31 mouse cellular contexts compared by ENCODE assay signal in genomic region chr10:77787876-77788275, GRCm38 (mm10). TPM values are rescaled to one million over a fixed set of nuclear protein-coding genes. Genes with fewer than 3 reads are reported as not detected.
A peak's percentile ranks its signal among the peaks of the same experiment; 100 is the strongest.
DNase-seq lines count a peak whose midpoint lies in the region; TF ChIP-seq lines count a peak whose summit lies in the region.
"Not testable (repeated sequence)": the region's sequence is repeated elsewhere in the genome, so short reads cannot be mapped to it uniquely, and the experiment has no call there.
"Had no signal": no experiment of that assay in that cellular context is flagged by ENCODE, and none has a peak within 500 bp of the region (broad histone marks: within the 10 kb centered on the region; RNA-seq: fewer than 3 reads in every experiment).

Gene Gm7137 (minus strand): TSS chr10:77788200.

- not testable (repeated sequence) for TF ChIP-seq CTCF in brain, embryonic 14.5 days (IDR thresholded peaks at IDR 0.05; ENCODE audit: borderline replicate concordance, extremely low read depth, insufficient read depth, insufficient read length); heart, adult 2 months (IDR thresholded peaks at IDR 0.05)

- intact Hi-C loops in heart, adult 2 months (cut with DNase I); heart, postnatal 14 days (cut with DNase I): not testable (repeated sequence)

- H3K4me1 ChIP-seq in heart, adult 2 months (ENCODE audit: control insufficient read depth, insufficient read depth, low read length), result not testable (repeated sequence)

- H3K79me2 ChIP-seq in heart, adult 2 months (replicated peaks; ENCODE audit: control insufficient read depth, insufficient read depth, low read length); myocyte (ENCODE audit: control insufficient read depth, insufficient read depth): not testable (repeated sequence)

- H3K4me2 ChIP-seq in myocyte (ENCODE audit: low read depth), result not testable (repeated sequence)

- not testable (repeated sequence) for TF ChIP-seq POLR2A in brain, embryonic 14.5 days (IDR thresholded peaks at IDR 0.05; ENCODE audit: borderline replicate concordance, extremely low read depth, insufficient read depth, insufficient read length, poor library complexity, severe bottlenecking); heart, adult 2 months (IDR thresholded peaks at IDR 0.05; ENCODE audit: insufficient read depth, low read depth, low read length); myocyte (IDR thresholded peaks at IDR 0.05; ENCODE audit: insufficient read length, low read depth)

- not testable (repeated sequence) for H3K36me3 ChIP-seq in heart, adult 2 months (ENCODE audit: control insufficient read depth, insufficient read depth, low read length); myocyte (ENCODE audit: control insufficient read depth, insufficient read depth)

- H3K4me3 ChIP-seq in heart, adult 2 months; myocyte: not testable (repeated sequence)

- not testable (repeated sequence) for H3K27me3 ChIP-seq in heart, adult 2 months (ENCODE audit: control insufficient read depth, insufficient read depth, low read length); myocyte (ENCODE audit: control insufficient read depth, insufficient read depth, insufficient read length)

- not testable (repeated sequence) for H3K9ac ChIP-seq in heart, adult 2 months (ENCODE audit: low read depth, low read length)

- not testable (repeated sequence) for H3ac ChIP-seq in myocyte (ENCODE audit: control insufficient read depth, insufficient read length)

- peak; percentile 36 for DNase-seq in brain, embryonic 14.5 days (ENCODE audit: low read depth)
- peak; percentile 29 to 56 for DNase-seq in heart, adult 2 months
- DNase-seq in heart, postnatal 14 days, result peak; percentile 17 to 56
- peak; percentile 24 to 25 for DNase-seq in layer of hippocampus, postnatal 10 days (ENCODE audit: low spot score in 2 of 2)
- peak; percentile 21 for DNase-seq in right cerebral cortex, postnatal 25 days

- WGBS in heart, adult 2 months, result 45% methylated on average over 1 of the region's 1 CpGs

- not testable (repeated sequence) for H3K27ac ChIP-seq in heart, adult 2 months

- not testable (repeated sequence) for TF ChIP-seq EP300 in heart, adult 2 months (IDR thresholded peaks at IDR 0.05; ENCODE audit: insufficient read depth, low read depth, low read length)

TF ChIP-seq in myocyte, 11 proteins besides CTCF, POLR2A, EP300 and RAD21:
- peak in 1 of 3 experiments; percentile 45 for TF ChIP-seq MYOG (IDR thresholded peaks at IDR 0.05; ENCODE audit: control insufficient read depth in 1 of 3, insufficient read depth in 1 of 3, insufficient read length in 2 of 3, low read depth in 2 of 3)
- peak; percentile 49 for TF ChIP-seq TCF3 (IDR thresholded peaks at IDR 0.05; ENCODE audit: insufficient read length, low read depth)
- peak in 2 of 3 experiments; percentile 16 to 56 for TF ChIP-seq MYOD1 (IDR thresholded peaks at IDR 0.05; ENCODE audit: control insufficient read depth in 1 of 3, insufficient read length in 2 of 3, low read depth in 2 of 3)

RNA-seq across cellular contexts. Expression of gene Gm7137, which starts in this region (rescaled TPM):
- polyA plus RNA-seq in brain, embryonic 14.5 days (2012; rRNA removed), result not detected in 2 replicates
- total RNA-seq in heart, adult 2 months (2021), result not detected
- polyA plus RNA-seq in heart, adult 2 months (2012; rRNA removed), result not detected in 2 replicates
- not detected for total RNA-seq in heart, postnatal 14 days (2021)
- total RNA-seq in layer of hippocampus, postnatal 10 days (2021), result not detected
- polyA plus RNA-seq in myocyte (2012; fragmentation: generic; extraction: Trizol), result not detected
- total RNA-seq: adrenal gland, adult 8-10 months; adrenal gland, postnatal 36 days; gastrocnemius, adult 8-10 months; gastrocnemius, postnatal 25 days; heart, adult 8-10 months; heart, postnatal 25 days; hindbrain, postnatal 0 days; MEL had no signal
- polyA plus RNA-seq: activated CD4-positive, CD25-positive, alpha-beta regulatory T cell, adult 4 months; C2C12; CD4-positive, CD25-positive, alpha-beta regulatory T cell, adult 4 months; cerebellum, adult 2 months; cortical plate, adult 2 months; embryonic facial prominence, embryonic 10.5 days; embryonic facial prominence, embryonic 13.5 days; erythroblast, embryonic 14.5 days; forebrain, embryonic 12.5 days; forebrain, embryonic 15.5 days; gonadal fat pad, adult 2 months; heart, embryonic 12.5 days; heart, embryonic 15.5 days; hindbrain, embryonic 11.5 days; hindbrain, embryonic 14.5 days; hindbrain, postnatal 0 days; inflammation-experienced regulatory T-cells, adult 6 months; intestine, embryonic 16.5 days had no signal

Comparison
In these comparisons a context has a peak if more than half of its experiments do, and no peak if none do; other contexts are left out.
1. Peak in DNase-seq in brain, embryonic 14.5 days; RNA of the gene not detected or under 1 TPM.
2. Peak in DNase-seq in heart, adult 2 months; RNA of the gene not detected or under 1 TPM.
3. Peak in DNase-seq in heart, postnatal 14 days; RNA of the gene not detected or under 1 TPM.
4. Peak in DNase-seq in layer of hippocampus, postnatal 10 days; RNA of the gene not detected or under 1 TPM.